Mouse (Mus musculus) thymus, adult 2 months (tissue): ENCODE results near the gene Ctc1.
A peak's percentile ranks its signal among the peaks of the same experiment; 100 is the strongest.

Source experiments
- CTCF ChIP-seq: fragments of 200-500 bp; IDR thresholded peaks from 2 replicates; pipeline ENCODE4 v1.5.1; 2012; ENCODE audit warnings: mild to moderate bottlenecking, control low read depth, low read length, moderate library complexity, borderline replicate concordance; ENCODE audit not compliant: control insufficient read depth, poor library complexity, insufficient read depth; ENCODE audit errors: extremely low read depth
- POLR2A ChIP-seq: fragments of 200-500 bp; IDR thresholded peaks from 2 replicates; pipeline ENCODE4 v1.6.1; 2012; ENCODE audit warnings: mild to moderate bottlenecking, low read length, control low read depth, moderate library complexity; ENCODE audit not compliant: control insufficient read depth, poor library complexity, insufficient read depth; ENCODE audit errors: extremely low read depth

- TF ChIP-seq CTCF, result 0 out of 2 replicates have a peak, but pooled peaks have one; percentile 15
- TF ChIP-seq POLR2A, result peak; percentile 50; the same call in 1 of the 2 replicates
Measured at GRCm38 (mm10) chr11:69045531-69046394, 30.1 kb downstream of the Ctc1 start, which contains the start of gene Aurkb.
